Mouse (Mus musculus) midbrain, embryonic 13.5 days (tissue): ENCODE measurements around the gene Gm10053. TPM values are rescaled to one million over a fixed set of nuclear protein-coding genes. Genes with fewer than 3 reads are reported as not detected.
"Not testable (repeated sequence)": the region's sequence is repeated elsewhere in the genome, so short reads cannot be mapped to it uniquely, and the experiment has no call there.

Experiments used
- ATAC-seq: fragments of 200-750 bp; cut with Nextera tagmentation; 2 replicates; pipeline ENCODE4 v1.8.0; 2017; ENCODE audit warnings: mild to moderate bottlenecking, moderate TSS enrichment, moderate library complexity
- H3K27ac ChIP-seq: fragments of 300-500 bp; sonication (generic); 2 replicates; pipeline ENCODE4 v1.5.1; 2015; ENCODE audit warnings: inconsistent platforms, mild to moderate bottlenecking, moderate library complexity
- H3K27me3 ChIP-seq: fragments of 300-500 bp; sonication (generic); 2 replicates; pipeline ENCODE4 v1.6.1; 2015; ENCODE audit warnings: mild to moderate bottlenecking, inconsistent platforms
- H3K36me3 ChIP-seq: fragments of 300-500 bp; sonication (generic); 2 replicates; pipeline ENCODE4 v1.6.1; 2015; ENCODE audit warnings: mild to moderate bottlenecking, inconsistent platforms
- H3K4me1 ChIP-seq: fragments of 300-500 bp; sonication (generic); replicated peaks from 2 replicates; pipeline ENCODE4 v1.6.1; 2015; ENCODE audit warnings: inconsistent platforms
- H3K4me2 ChIP-seq: fragments of 300-500 bp; sonication (generic); replicated peaks from 2 replicates; pipeline ENCODE4 v1.6.1; 2015; ENCODE audit warnings: moderate library complexity, mild to moderate bottlenecking, inconsistent platforms
- H3K4me3 ChIP-seq: fragments of 300-500 bp; sonication (generic); replicated peaks from 2 replicates; pipeline ENCODE4 v1.5.1; 2015; ENCODE audit warnings: mild to moderate bottlenecking, inconsistent platforms
- H3K9ac ChIP-seq: fragments of 300-500 bp; sonication (generic); replicated peaks from 2 replicates; pipeline ENCODE4 v1.6.1; 2015; ENCODE audit warnings: mild to moderate bottlenecking, inconsistent platforms
- H3K9me3 ChIP-seq: fragments of 300-500 bp; sonication (generic); 2 replicates; pipeline ENCODE4 v1.6.1; 2016; ENCODE audit warnings: mild to moderate bottlenecking, inconsistent platforms
- WGBS: fragments of 180-500 bp; shearing (Covaris S2); methylation state at CpG from one replicate; pipeline ENCODE4 v1.1.7; 2015; 5-methylcytosine and 5-hydroxymethylcytosine counted together
- polyA plus RNA-seq: library from polyadenylated mRNA; unstranded; fragments of >200 nt; fragmentation: Nextera tagmentation; extraction: Ambion mirVana; gene quantifications from 2 replicates; pipeline ENCODE4 v1.2.1, GENCODE M21; 2015

The Gm10053 gene
- polyA plus RNA-seq, result 227 and 245 TPM in 2 replicates

DNA sequence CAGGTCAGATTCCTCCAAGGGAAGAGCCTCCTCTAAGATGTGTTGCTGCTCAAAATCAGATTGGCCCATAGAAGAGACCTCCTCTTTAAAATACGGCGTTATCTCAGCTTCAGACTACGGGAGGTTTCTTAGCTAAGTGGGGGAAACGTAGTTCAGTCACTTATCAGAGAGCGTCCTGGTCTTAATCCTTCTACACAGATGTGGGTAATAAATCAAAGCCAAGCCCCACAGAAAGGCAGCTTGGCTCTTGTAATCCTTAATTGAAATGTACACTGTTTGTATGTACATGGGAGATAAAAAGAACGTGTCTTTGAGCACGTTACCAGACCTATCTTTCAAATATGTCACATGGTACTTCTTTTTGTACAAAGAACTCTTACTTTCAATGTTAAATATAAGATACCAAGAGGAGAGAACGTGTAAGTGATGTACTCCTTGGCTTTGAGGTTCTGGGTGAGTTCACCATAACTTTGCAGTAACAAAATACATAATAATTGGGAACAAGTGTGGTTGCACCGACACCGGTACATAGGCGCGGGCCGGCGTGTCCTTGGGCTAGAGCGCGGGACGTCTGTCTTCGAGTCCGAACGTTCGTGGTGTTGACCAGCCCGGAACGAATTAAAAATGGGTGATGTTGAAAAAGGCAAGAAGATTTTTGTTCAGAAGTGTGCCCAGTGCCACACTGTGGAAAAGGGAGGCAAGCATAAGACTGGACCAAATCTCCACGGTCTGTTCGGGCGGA, at the start of gene Gm10053:
Gene Gm10053, plus strand, starts transcription at position 558 of the 742 bp plus-strand sequence.
- H3K27me3 ChIP-seq, result peaks cover 16% of the 10 kb centered on the region
- H3K9ac ChIP-seq, H3K4me3 ChIP-seq, H3K9me3 ChIP-seq, ATAC-seq, H3K36me3 ChIP-seq, H3K4me2 ChIP-seq, H3K4me1 ChIP-seq, H3K27ac ChIP-seq: not testable (repeated sequence)
- WGBS, result 86% methylated on average over 23 of the region's 26 CpGs

DNA sequence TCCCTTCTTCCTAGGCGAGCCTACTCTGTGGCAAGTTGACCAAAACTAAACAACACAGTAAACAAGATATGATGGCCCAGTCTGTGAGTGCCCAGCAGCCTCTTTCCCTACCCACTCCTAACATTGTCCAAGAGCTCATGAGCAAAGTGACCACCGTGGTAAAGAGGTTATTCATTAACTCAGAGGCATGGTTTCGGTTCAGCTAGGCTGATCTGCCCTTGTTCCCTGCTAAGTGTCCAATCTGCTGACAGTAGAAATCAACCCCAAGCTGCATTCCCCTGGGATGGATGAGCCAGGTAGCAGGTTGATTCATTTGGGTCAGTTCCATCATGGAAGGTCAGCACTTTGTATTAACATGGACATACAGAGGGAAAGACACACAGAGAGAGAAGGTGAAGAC, 33.4 kb upstream of the Gm10053 start:
- no peak for ATAC-seq

DNA sequence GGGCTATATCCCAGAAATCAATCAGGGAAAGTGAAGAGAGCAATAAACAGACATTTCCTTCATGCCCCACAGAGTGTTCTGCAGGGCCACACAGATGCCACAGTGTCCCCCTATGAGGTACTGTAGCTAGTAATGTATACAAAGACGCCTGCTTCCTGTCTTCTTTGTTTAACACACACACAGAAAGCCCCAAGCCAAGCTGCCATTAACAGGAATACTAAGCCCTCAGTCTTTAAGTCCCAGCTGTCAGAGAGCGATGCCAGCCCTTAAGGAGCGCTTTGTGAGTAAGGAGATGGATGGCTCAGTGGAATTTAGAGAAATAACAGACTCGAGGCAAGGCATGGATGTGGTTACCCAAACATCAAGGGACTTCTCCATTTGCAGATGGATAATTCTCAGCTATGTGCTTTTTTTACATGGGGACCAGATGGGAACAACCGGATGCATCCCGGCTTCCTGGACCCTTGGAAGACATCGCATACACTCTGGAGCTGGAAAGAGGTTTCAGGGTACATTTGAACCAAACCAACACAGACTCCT, 30.4 kb upstream of the Gm10053 start:
- ATAC-seq, result peak; percentile 50; the same call in 1 of the 2 replicates
- no peak overlapping the region for H3K4me3 ChIP-seq
- 0 out of 2 replicates have a peak, but pooled peaks cover 4% of the 10 kb centered on the region for H3K27me3 ChIP-seq
- H3K4me2 ChIP-seq, result no peak overlapping the region
- H3K36me3 ChIP-seq, result no peaks in the 10 kb centered on the region
- WGBS, result 57% methylated on average over 7 of the region's 7 CpGs
- no peak overlapping the region for H3K9ac ChIP-seq
- no peaks in the 10 kb centered on the region for H3K9me3 ChIP-seq
- H3K4me1 ChIP-seq, result peaks cover 5% of the 10 kb centered on the region; the same call in 1 of the 2 replicates
- no peak overlapping the region for H3K27ac ChIP-seq

More for the DNA sequence above, 33.4 kb upstream of the Gm10053 start:
- Histone ChIP-seq H3K4me3 (no peak overlapping the region), H3K4me2 (no peak overlapping the region), H3K9ac (no peak overlapping the region), H3K4me1 (peaks cover 5% of the 10 kb centered on the region; the same call in 1 of the 2 replicates), H3K36me3 (no peaks in the 10 kb centered on the region), H3K27ac (no peak overlapping the region), H3K9me3 (no peaks in the 10 kb centered on the region), H3K27me3 (0 out of 2 replicates have a peak, but pooled peaks cover 4% of the 10 kb centered on the region)
- WGBS, result 95% methylated on average over 3 of the region's 3 CpGs

DNA sequence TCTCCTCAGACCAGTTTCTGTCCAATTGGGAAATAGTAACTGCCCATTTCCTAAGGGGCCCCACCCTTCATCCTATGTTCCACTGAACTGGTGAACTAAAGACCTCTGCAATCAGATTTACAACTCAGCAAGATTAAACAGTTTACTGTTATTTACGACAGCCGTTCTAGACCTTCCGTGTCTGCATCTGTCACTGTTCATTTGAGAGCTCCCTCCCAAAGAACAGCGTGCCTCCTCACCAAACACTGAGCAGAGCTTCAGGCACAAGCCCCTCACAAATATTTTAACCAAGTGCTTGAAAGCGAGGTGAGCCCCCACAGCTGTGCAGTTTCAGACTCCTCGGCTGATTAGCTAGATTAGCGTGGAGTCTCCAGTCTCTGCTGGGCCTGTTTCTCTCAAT, 27.1 kb upstream of the Gm10053 start:
- Histone ChIP-seq H3K27ac (no peak overlapping the region), H3K36me3 (no peaks in the 10 kb centered on the region), H3K4me2 (no peak overlapping the region), H3K27me3 (0 out of 2 replicates have a peak, but pooled peaks cover 4% of the 10 kb centered on the region), H3K9ac (no peak overlapping the region), H3K4me1 (peaks cover 13% of the 10 kb centered on the region; the same call in 1 of the 2 replicates), H3K9me3 (no peaks in the 10 kb centered on the region), H3K4me3 (no peak overlapping the region)
- ATAC-seq, result no peak
- WGBS, result 48% methylated on average over 7 of the region's 7 CpGs

DNA sequence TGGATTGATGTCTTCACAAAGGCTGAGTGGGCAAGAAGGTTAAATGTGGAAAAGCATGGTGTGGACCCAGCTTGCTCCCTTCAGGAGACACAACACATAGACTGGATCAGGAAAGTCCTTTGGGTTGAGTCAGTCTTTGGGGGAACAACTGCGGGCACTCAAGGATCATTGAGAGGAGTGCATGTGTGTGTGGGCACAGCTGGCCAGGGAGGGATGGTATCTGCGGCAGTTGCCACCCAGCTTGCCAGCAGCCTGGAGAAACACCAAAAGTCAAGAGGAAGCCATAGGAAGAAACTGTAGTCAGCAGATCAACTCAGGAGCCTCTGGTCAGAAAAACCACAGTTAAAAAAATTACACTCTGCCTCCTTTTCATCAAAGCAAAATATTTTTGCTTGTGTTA, 26.6 kb upstream of the Gm10053 start:
- no peaks in the 10 kb centered on the region for H3K9me3 ChIP-seq
- H3K27ac ChIP-seq, result no peak overlapping the region
- H3K4me2 ChIP-seq, result no peak overlapping the region
- ATAC-seq, result no peak
- H3K4me1 ChIP-seq, result peaks cover 13% of the 10 kb centered on the region; the same call in 1 of the 2 replicates
- 0 out of 2 replicates have a peak, but pooled peaks cover 4% of the 10 kb centered on the region for H3K27me3 ChIP-seq
- no peak overlapping the region for H3K4me3 ChIP-seq
- WGBS, result 80% methylated on average over 2 of the region's 2 CpGs
- H3K36me3 ChIP-seq, result no peaks in the 10 kb centered on the region
- H3K9ac ChIP-seq, result no peak overlapping the region

DNA sequence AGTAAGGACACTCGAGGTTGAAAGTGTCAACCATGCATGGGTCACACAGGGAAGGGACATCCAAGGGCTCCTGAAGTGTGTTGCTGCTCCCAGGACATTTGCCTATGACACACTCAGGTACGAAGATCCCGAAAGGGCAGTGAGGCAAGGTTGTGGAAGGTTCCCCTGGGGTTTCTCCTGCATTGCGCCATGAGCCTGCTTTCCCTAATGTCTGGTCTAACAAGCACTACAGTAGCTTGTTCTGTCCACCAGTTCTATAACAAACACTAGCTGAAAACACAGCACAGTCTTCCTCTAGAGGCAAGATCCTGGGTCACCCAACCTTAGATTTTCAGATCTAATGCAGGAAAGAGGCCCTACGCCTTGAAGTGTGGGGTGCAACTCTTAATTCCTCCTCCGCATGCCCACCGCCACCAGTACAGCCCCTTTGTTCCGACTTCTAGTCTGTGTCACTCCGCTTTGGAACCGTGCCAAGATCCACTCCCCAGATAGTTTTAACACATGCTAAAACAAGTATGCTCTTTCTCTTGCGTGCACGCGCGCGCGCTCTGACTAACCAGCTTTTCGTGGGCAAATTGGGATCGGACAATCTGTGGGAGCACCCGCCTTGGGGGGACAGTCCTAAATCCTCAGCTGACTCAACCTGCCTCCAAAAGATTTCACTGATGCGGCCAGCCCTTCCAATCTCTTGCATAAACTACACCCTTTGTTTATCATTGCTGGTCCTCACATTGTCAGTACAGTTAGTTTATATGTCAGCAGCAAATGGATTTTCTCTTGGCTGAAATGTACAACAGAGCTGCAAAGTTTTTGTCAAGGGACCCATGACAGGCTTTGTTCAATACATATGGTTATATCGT, 23.8 kb upstream of the Gm10053 start:
- Histone ChIP-seq H3K27me3 (no peaks in the 10 kb centered on the region), H3K27ac (no peak overlapping the region), H3K9me3 (no peaks in the 10 kb centered on the region), H3K4me2 (peak overlapping the region; percentile 25), H3K4me3 (no peak overlapping the region), H3K36me3 (no peaks in the 10 kb centered on the region), H3K4me1 (0 out of 2 replicates have a peak, but pooled peaks cover 8% of the 10 kb centered on the region), H3K9ac (no peak overlapping the region)
- 74% methylated on average over 21 of the region's 21 CpGs for WGBS
- ATAC-seq, result peak; percentile 58; the same call in 1 of the 2 replicates

DNA sequence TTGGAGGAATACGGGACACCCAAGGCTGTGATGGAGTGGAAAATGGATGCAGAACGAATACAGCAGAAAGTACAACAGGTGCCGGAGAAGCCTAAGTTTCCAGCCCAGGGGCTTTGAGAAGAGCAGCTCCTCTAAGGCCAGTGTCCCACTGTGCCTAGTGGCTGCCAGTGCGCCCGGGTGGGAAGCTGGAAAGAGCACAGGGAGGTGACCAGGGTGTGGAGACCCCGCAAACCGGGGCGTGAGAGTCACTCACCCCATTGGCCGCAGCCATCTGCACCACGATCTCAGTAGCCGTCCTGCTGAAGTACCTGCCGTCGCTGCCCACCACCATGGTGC, 14.2 kb upstream of the Gm10053 start:
- peak overlapping the region; percentile 60 for H3K9ac ChIP-seq
- peaks cover 44% of the 10 kb centered on the region for H3K27me3 ChIP-seq
- no peak overlapping the region for H3K27ac ChIP-seq
- peak overlapping the region; percentile 42 for H3K4me3 ChIP-seq
- no peaks in the 10 kb centered on the region for H3K9me3 ChIP-seq
- WGBS, result 19% methylated on average over 13 of the region's 13 CpGs
- no peaks in the 10 kb centered on the region for H3K36me3 ChIP-seq
- peak overlapping the region; percentile 73 for H3K4me2 ChIP-seq
- ATAC-seq, result peak; percentile 24; the same call in 1 of the 2 replicates
- peaks cover 7% of the 10 kb centered on the region for H3K4me1 ChIP-seq

DNA sequence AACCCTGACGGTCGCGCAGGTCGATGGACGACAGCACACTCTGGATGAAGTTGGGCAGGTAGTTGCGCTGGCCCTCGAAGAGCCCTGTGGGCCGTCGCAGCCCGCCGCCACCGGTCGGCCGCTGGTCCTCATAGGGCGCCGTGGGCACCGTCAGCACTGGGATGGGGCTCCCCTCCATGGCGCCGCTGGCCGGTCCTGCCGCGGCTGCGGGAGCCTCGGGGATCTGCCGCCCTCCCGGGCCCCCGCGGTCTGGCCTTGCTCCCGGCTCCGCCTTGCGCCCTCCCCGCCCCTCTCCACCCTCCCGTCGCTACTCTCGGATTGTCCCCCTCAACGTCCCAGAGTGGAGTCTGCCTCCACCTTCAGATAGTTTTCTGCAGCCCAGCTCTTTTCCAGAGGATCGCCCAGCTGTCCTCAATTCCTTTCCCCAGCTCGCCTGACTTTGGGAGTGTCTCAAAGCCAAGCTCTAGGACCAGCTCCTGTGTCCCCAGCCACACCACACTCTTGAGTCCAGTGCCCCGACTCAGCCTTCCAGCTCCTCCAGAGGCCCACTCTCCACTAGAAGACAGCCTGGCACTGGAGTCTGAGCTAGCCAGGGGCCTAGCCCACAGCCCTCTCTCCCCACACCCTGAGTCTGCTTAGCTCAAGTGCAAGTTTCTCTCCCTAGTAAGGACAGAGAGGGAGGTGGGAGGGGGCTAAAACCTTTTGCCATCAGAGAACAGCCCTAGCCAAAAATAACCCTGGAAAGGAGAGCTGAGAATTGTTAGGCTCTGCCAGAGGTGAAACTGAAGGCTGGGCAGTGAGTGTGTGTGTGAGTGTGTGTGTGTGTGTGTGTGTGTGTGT, 13.7 kb upstream of the Gm10053 start, which contains the start of gene Pgm5:
Gene Pgm5, minus strand, starts transcription at position 244 of the 840 bp plus-strand sequence.
- ATAC-seq, result peak; percentile 56; the same call in 1 of the 2 replicates
- no peaks in the 10 kb centered on the region for H3K9me3 ChIP-seq
- 1% methylated on average over 37 of the region's 39 CpGs for WGBS
- no peak within 1 kb of the TSS for H3K27ac ChIP-seq
- H3K27me3 ChIP-seq, result peaks cover 44% of the 10 kb centered on the region
- H3K4me3 ChIP-seq, result peak within 1 kb of the TSS; percentile 42
- peaks cover 7% of the 10 kb centered on the region for H3K4me1 ChIP-seq
- H3K36me3 ChIP-seq, result no peaks in the 10 kb centered on the region
- peak within 1 kb of the TSS; percentile 73 for H3K4me2 ChIP-seq
- H3K9ac ChIP-seq, result peak within 1 kb of the TSS; percentile 60

DNA sequence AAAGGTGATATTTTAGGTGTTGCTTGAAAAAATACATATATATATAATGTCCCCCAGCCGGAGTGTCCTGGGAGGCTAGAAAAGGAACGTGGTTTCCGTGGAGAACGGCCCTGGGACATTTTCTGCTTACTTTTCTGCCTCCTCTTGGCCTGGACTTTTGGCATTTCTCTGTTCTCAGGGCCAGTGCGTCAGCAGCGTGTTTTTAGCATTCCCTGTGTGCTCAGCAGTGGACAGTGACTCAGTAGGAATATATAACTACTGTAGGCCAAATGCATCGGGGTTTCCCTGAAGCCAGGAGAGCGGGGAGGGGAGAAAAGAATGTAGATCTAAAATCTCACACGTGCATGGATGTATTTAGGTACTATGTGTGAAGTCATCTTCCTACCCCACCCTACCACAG, 10.1 kb upstream of the Gm10053 start:
- H3K4me3 ChIP-seq, result no peak overlapping the region
- no peak overlapping the region for H3K9ac ChIP-seq
- peaks cover 54% of the 10 kb centered on the region for H3K27me3 ChIP-seq
- H3K4me2 ChIP-seq, result no peak overlapping the region
- no peak for ATAC-seq
- no peaks in the 10 kb centered on the region for H3K36me3 ChIP-seq
- 88% methylated on average over 9 of the region's 9 CpGs for WGBS
- H3K9me3 ChIP-seq, result no peaks in the 10 kb centered on the region
- H3K4me1 ChIP-seq, result peaks cover 7% of the 10 kb centered on the region
- H3K27ac ChIP-seq, result no peak overlapping the region

DNA sequence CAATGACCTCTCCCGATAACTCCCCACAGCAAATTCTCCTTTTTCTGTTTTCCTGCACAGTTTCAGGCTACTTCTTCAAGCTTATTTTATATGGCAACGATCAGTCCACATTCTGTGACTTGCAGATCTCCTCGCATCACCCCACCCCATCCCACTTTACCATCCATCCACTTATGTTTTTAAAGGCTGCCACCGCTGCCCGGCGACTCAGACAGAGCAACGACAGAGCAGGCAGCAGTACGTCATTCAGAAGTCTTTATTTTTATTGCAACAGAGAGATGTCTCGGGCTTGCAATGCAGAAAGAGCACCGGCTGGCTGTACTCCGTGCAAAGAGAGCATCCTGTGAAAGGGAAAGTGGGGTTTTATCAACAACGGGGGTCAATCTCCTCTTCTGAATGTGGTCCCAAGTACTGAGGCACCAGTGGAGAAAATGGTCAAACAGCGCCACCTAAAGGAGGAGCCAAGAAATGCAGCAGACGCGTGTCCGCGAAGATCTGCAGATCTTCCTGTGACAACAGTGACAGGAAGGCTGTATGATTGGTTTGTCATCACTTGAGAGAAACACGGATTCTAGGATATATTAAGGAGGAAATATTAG, 4.3 kb upstream of the Gm10053 start:
- peaks cover 4% of the 10 kb centered on the region for H3K4me1 ChIP-seq
- H3K4me2 ChIP-seq, result peak overlapping the region; percentile 63
- H3K9ac ChIP-seq, result peak overlapping the region; percentile 58; the same call in 1 of the 2 replicates
- H3K36me3 ChIP-seq, result no peaks in the 10 kb centered on the region
- no peak overlapping the region for H3K27ac ChIP-seq
- H3K27me3 ChIP-seq, result peaks cover 31% of the 10 kb centered on the region
- H3K9me3 ChIP-seq, result no peaks in the 10 kb centered on the region
- peak overlapping the region; percentile 38 for H3K4me3 ChIP-seq
- peak; percentile 83 for ATAC-seq
- WGBS, result 22% methylated on average over 18 of the region's 18 CpGs

DNA sequence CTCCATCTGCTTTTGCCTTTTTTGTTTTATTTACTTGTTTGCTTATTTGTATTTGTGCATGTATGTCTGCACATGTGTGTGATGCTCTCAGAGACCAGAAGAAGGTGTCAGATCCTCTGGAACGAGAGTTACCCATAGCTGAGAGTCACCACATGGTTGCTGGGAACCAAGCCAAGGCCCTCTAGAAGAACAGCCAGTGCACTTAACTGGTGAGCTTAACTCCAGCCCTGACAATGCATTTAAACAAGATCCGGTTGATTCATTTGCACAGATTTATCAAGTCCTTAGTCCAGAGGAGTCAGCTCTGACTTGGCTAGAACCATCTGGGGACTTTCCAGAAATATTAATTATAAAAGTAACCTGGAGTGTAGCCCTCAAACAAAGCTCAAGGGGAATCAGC, 1.6 kb upstream of the Gm10053 start:
- peaks cover 26% of the 10 kb centered on the region for H3K27me3 ChIP-seq
- peaks cover 4% of the 10 kb centered on the region for H3K4me1 ChIP-seq
- 63% methylated on average over 2 of the region's 2 CpGs for WGBS
- peaks cover 2% of the 10 kb centered on the region; the same call in 1 of the 2 replicates for H3K9me3 ChIP-seq
- no peak for ATAC-seq
- no peak overlapping the region for H3K27ac ChIP-seq
- no peaks in the 10 kb centered on the region for H3K36me3 ChIP-seq
- no peak overlapping the region for H3K4me3 ChIP-seq
- H3K9ac ChIP-seq, result no peak overlapping the region
- no peak overlapping the region for H3K4me2 ChIP-seq
